ENCODE assay signal across 22 mouse cellular contexts in genomic region chr5:125640966-125641365, GRCm38 (mm10).
DNase-seq lines count a peak whose midpoint lies in the region; ATAC-seq and TF ChIP-seq lines count a peak whose summit lies in the region.
"Had no signal": no experiment of that assay in that cellular context is flagged by ENCODE, and none has a peak within 500 bp of the region (broad histone marks: within the 10 kb centered on the region; RNA-seq: fewer than 3 reads in every experiment).

No protein-coding gene starts in this region.

- TF ChIP-seq CTCF in hindbrain, postnatal 0 days (IDR thresholded peaks at IDR 0.05; ENCODE audit: low read depth) = no peak
- no peak for TF ChIP-seq CTCF in brain, embryonic 14.5 days (IDR thresholded peaks at IDR 0.05; ENCODE audit: borderline replicate concordance, extremely low read depth, insufficient read depth, insufficient read length)

- ATAC-seq in hindbrain, embryonic 14.5 days (ENCODE audit: low FRiP score) = no peak
- no peak for ATAC-seq in hindbrain, postnatal 0 days
- no peak for ATAC-seq in midbrain, embryonic 14.5 days (ENCODE audit: low FRiP score, low TSS enrichment)
- no peak for ATAC-seq in midbrain, embryonic 13.5 days
- ATAC-seq: CD4-positive, CD25-positive, alpha-beta regulatory T cell, adult 4 months had no signal

- H3K4me2 ChIP-seq in hindbrain, embryonic 14.5 days (replicated peaks) = no peak overlapping the region
- no peak overlapping the region for H3K4me2 ChIP-seq in hindbrain, postnatal 0 days (ENCODE audit: low read depth, low read length)
- no peak overlapping the region for H3K4me2 ChIP-seq in midbrain, embryonic 14.5 days (ENCODE audit: low read length)
- no peak overlapping the region for H3K4me2 ChIP-seq in midbrain, embryonic 13.5 days (replicated peaks)
- H3K4me2 ChIP-seq: embryonic facial prominence, embryonic 13.5 days; heart, embryonic 15.5 days had no signal

- H3K27ac ChIP-seq in hindbrain, embryonic 14.5 days = 0 out of 2 replicates have a peak overlapping the region, but pooled peaks have one; percentile 44
- H3K27ac ChIP-seq in hindbrain, postnatal 0 days = no peak overlapping the region
- no peak overlapping the region for H3K27ac ChIP-seq in midbrain, embryonic 14.5 days (replicated peaks; ENCODE audit: low read depth, low read length)
- H3K27ac ChIP-seq in midbrain, embryonic 13.5 days = no peak overlapping the region
- H3K27ac ChIP-seq: embryonic facial prominence, embryonic 13.5 days; heart, adult 2 months; heart, embryonic 15.5 days had no signal

- H3K36me3 ChIP-seq in hindbrain, embryonic 14.5 days (replicated peaks; ENCODE audit: control insufficient read depth, insufficient read depth) = no peaks in the 10 kb centered on the region
- H3K36me3 ChIP-seq in hindbrain, postnatal 0 days (ENCODE audit: insufficient read depth, low read length) = no peaks in the 10 kb centered on the region
- no peaks in the 10 kb centered on the region for H3K36me3 ChIP-seq in midbrain, embryonic 14.5 days (ENCODE audit: control insufficient read depth, insufficient read depth, low read length)
- H3K36me3 ChIP-seq in midbrain, embryonic 13.5 days = no peaks in the 10 kb centered on the region
- H3K36me3 ChIP-seq: embryonic facial prominence, embryonic 13.5 days; G1E; heart, embryonic 15.5 days; hindbrain, embryonic 13.5 days had no signal

- WGBS in hindbrain, embryonic 14.5 days = 82% methylated on average over 1 of the region's 1 CpGs
- 89% methylated on average over 1 of the region's 1 CpGs for WGBS in hindbrain, postnatal 0 days
- WGBS in midbrain, embryonic 14.5 days = 81% methylated on average over 1 of the region's 1 CpGs
- 71% methylated on average over 1 of the region's 1 CpGs for WGBS in midbrain, embryonic 13.5 days

- H3K27me3 ChIP-seq in hindbrain, embryonic 14.5 days (ENCODE audit: control insufficient read depth, insufficient read depth, low read length) = no peaks in the 10 kb centered on the region
- no peaks in the 10 kb centered on the region for H3K27me3 ChIP-seq in hindbrain, postnatal 0 days (ENCODE audit: insufficient read depth, low read length)
- no peaks in the 10 kb centered on the region for H3K27me3 ChIP-seq in midbrain, embryonic 14.5 days (ENCODE audit: control insufficient read depth, insufficient read depth, low read length)
- H3K27me3 ChIP-seq in midbrain, embryonic 13.5 days = no peaks in the 10 kb centered on the region
- H3K27me3 ChIP-seq: embryonic facial prominence, embryonic 13.5 days; heart, embryonic 15.5 days; hindbrain, embryonic 13.5 days had no signal

- no peak overlapping the region for H3K4me3 ChIP-seq in hindbrain, embryonic 14.5 days (replicated peaks; ENCODE audit: low read length)
- no peak overlapping the region for H3K4me3 ChIP-seq in hindbrain, postnatal 0 days (ENCODE audit: low read length)
- H3K4me3 ChIP-seq in midbrain, embryonic 14.5 days (replicated peaks; ENCODE audit: low read depth, low read length) = no peak overlapping the region
- no peak overlapping the region for H3K4me3 ChIP-seq in midbrain, embryonic 13.5 days (replicated peaks)
- H3K4me3 ChIP-seq: embryonic facial prominence, embryonic 13.5 days; heart, adult 2 months; heart, embryonic 15.5 days; hindbrain, embryonic 13.5 days had no signal

- H3K4me1 ChIP-seq in hindbrain, embryonic 14.5 days (replicated peaks; ENCODE audit: control insufficient read depth, insufficient read depth, low read length) = 0 out of 2 replicates have a peak, but pooled peaks cover 6% of the 10 kb centered on the region
- H3K4me1 ChIP-seq in hindbrain, postnatal 0 days (ENCODE audit: insufficient read depth, low read length) = peaks cover 2% of the 10 kb centered on the region; the same call in 1 of the 2 replicates
- H3K4me1 ChIP-seq in midbrain, embryonic 14.5 days (ENCODE audit: control insufficient read depth, insufficient read depth, low read length) = no peaks in the 10 kb centered on the region
- H3K4me1 ChIP-seq in midbrain, embryonic 13.5 days (replicated peaks) = peaks cover 7% of the 10 kb centered on the region; the same call in 1 of the 2 replicates
- H3K4me1 ChIP-seq: embryonic facial prominence, embryonic 13.5 days; heart, embryonic 15.5 days had no signal

- no peaks in the 10 kb centered on the region for H3K9me3 ChIP-seq in hindbrain, embryonic 14.5 days (ENCODE audit: control insufficient read depth, low read length)
- peaks cover 5% of the 10 kb centered on the region; the same call in 1 of the 2 replicates for H3K9me3 ChIP-seq in hindbrain, postnatal 0 days (ENCODE audit: low read length)
- H3K9me3 ChIP-seq in midbrain, embryonic 14.5 days (ENCODE audit: control insufficient read depth, low read length) = peaks cover 6% of the 10 kb centered on the region; the same call in 1 of the 2 replicates
- 0 out of 2 replicates have a peak, but pooled peaks cover 3% of the 10 kb centered on the region for H3K9me3 ChIP-seq in midbrain, embryonic 13.5 days
- H3K9me3 ChIP-seq: embryonic facial prominence, embryonic 13.5 days; heart, embryonic 15.5 days had no signal

- H3K9ac ChIP-seq in hindbrain, embryonic 14.5 days = no peak overlapping the region
- no peak overlapping the region for H3K9ac ChIP-seq in hindbrain, postnatal 0 days (replicated peaks; ENCODE audit: low read length)
- H3K9ac ChIP-seq in midbrain, embryonic 14.5 days (replicated peaks; ENCODE audit: low read length) = no peak overlapping the region
- H3K9ac ChIP-seq in midbrain, embryonic 13.5 days (replicated peaks) = no peak overlapping the region
- H3K9ac ChIP-seq: embryonic facial prominence, embryonic 13.5 days; heart, embryonic 15.5 days; hindbrain, embryonic 13.5 days had no signal

- no peak for TF ChIP-seq POLR2A in brain, embryonic 14.5 days (IDR thresholded peaks at IDR 0.05; ENCODE audit: borderline replicate concordance, extremely low read depth, insufficient read depth, insufficient read length, poor library complexity, severe bottlenecking)

- DNase-seq in cerebellum, postnatal 10 days = peak; percentile 22 to 24
- no peak for DNase-seq in cerebellum, adult 11-12 months
- no peak for DNase-seq in hindbrain, embryonic 14.5 days (ENCODE audit: low spot score)
- no peak for DNase-seq in hindbrain, postnatal 0 days (ENCODE audit: low spot score)
- DNase-seq in midbrain, embryonic 14.5 days = peak; percentile 27
- DNase-seq in brain, embryonic 14.5 days (ENCODE audit: low read depth) = peak; percentile 71
- no peak for DNase-seq in lung, postnatal 36 days
- DNase-seq: adrenal gland, adult 8-10 months; adrenal gland, postnatal 36 days; B cell, adult 2 months; cerebellum, adult 11 months; cerebellum, adult 9-10 months; cerebellum, postnatal 36 days; gastrocnemius, postnatal 14 days; heart, adult 2 months; heart, postnatal 14 days had no signal

Comparison
In these comparisons a context has a peak if more than half of its experiments do, and no peak if none do; other contexts are left out.
1. DNase-seq: peak in cerebellum, postnatal 10 days (2 of 2), midbrain, embryonic 14.5 days (single experiment) and brain, embryonic 14.5 days (single experiment); none in cerebellum, adult 11-12 months (single experiment), hindbrain, embryonic 14.5 days (single experiment), hindbrain, postnatal 0 days (single experiment) and lung, postnatal 36 days (single experiment).